Mouse (Mus musculus): ENCODE measurements around the gene Nacc1. TPM values are rescaled to one million over a fixed set of nuclear protein-coding genes. Genes with fewer than 3 reads are reported as not detected.
"Not testable (repeated sequence)": the region's sequence is repeated elsewhere in the genome, so short reads cannot be mapped to it uniquely, and the experiment has no call there.

Gene Nacc1
- total RNA-seq, 2 experiments from 2014 or later, result 44.9 to 45.6 TPM

GRCm38 (mm10) chr8:84700526-84700925, 12.9 kb upstream of the Nacc1 start:
- no peak for DNase-seq (ENCODE audit: low spot score in 2 of 2)

DNA sequence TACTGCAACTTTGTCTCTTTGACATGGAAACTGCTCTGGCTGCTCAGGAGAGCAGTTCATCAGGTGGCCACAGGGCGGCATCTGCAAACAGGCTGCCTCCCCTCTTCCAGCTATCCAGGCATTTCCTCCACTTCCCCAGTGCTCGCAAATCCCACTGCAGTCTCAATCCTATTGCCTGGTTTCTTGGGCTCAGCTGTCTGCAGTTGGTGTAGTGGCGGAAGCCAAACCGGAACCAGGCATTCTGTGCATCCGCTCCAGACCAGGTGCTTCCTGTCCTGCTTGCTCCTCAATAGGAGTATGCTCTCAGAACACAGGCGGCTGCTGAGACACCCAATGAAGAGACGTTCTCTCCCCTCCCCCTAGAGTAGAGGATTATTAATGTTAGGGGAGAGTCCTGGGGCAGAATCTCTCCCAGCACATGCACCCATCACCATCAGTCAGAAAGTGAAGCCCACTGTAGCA, 12.2 kb upstream of the Nacc1 start:
- DNase-seq (ENCODE audit: low spot score in 2 of 2), result peak in 1 of 2 experiments; percentile 71

GRCm38 (mm10) chr8:84698929-84699401, 11.3 kb upstream of the Nacc1 start:
- DNase-seq (ENCODE audit: low spot score in 2 of 2), result peak in 1 of 2 experiments; percentile 50

GRCm38 (mm10) chr8:84698288-84698687, 10.6 kb upstream of the Nacc1 start:
- DNase-seq (ENCODE audit: low spot score in 2 of 2), result no peak

DNA sequence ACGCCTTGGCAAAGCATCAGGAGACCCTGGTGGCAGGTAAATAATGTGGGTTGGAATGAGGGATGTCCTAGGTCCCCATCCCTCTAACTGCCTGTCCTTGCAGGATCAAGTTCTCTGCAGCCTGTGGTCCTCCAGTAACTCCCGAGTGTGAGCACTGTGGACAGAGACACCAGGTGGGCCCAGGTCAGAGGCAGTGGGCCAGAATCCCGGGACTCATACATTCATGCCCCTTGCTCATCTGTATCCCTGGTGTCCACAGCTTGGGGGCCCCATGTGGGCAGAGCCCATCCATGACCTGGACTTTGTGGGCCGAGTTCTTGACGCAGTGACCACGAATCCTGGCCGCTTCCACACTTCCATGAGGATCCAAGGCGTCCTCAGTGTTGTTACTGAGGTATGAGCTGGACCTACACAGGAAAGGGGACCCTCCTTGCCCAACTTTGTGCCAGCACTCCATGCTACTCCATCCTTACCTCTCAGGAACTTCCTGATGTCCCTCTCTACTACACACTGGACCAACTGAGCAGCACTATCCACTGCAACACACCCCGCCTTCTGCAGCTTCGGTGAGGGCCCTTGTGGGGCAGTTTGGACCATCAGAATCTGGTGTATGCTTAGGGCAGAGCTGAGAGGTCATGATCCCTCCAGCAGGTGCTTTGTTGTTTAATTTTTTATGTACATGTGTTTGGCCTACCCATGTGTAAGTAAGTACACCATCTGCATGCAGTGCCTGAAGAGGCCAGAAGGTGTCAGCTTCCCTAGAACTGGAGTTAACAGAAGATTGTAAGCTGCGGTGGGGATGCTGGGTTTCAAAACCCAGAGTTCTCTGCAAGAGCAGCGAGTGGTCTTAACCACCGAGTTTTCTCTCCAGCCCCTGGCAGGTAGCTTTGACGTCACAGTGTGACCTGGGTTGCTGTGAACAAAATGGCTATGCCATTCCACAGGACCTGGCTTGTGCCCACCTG, 9.8 kb upstream of the Nacc1 start:
- DNase-seq (ENCODE audit: low spot score in 2 of 2), result peak in 1 of 2 experiments; percentile 45

DNA sequence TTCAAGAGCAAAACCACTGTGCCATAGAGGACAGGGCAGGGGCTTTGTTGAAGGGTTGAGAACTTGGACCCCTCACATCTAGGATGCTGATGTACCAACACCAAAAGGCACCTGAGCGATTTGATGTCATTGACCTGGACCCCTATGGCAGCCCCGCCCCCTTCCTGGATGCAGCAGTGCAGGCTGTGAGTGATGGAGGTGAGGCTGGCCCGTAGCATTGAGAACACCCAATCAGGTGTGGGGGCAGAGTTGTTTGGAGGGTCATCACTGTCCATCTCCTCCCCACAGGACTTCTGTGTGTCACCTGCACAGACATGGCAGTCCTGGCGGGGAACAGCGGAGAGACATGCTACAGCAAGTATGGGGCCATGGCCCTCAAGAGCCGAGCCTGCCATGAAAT, 7.5 kb upstream of the Nacc1 start:
- DNase-seq (ENCODE audit: low spot score in 2 of 2), result no peak

- no peak for DNase-seq (ENCODE audit: low spot score in 2 of 2)
Measured at GRCm38 (mm10) chr8:84693332-84693731, 5.7 kb upstream of the Nacc1 start.

DNA sequence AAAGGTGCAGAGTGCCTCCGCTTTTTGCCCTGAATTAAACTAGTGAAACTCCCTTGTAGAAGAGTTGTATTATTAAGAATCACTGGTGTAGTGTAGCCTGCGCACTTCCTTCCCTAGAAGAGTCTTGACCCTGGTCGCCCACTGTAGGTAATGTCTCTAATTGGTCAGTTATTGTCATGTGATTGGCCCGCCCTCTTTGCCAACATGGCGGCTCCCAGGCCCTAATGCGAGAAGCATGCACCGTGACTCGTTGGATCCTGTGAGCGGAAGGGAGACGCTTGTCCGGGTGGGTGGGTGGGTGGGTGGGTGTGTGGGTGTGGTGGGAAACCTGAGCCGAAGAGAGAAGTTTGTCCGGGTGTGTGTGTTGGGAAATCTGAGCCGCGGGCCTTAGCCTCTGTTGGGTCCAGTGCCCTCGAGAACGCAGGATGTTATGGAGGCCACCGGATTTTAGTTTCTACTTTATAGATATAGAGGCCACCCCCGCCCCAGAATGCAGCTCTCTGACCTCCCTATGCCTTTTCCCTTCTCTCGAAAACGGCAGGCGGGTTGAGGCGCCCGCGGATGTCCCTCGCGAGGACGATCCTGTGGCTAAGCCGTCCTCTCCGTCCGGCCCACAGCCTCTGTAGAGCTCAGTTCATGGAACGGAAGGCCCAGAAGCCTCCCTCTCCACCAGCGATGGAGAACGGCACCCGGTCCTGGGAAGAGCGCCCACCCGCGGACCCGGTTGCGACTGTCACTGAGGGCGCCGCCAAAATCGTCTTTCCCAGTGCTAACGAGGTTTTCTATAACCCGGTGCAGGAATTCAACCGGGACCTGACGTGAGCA, 1.6 kb upstream of the Nacc1 start:
- peak in 1 of 2 experiments; percentile 88 for DNase-seq (ENCODE audit: low spot score in 2 of 2)

GRCm38 (mm10) chr8:84687003-84687704, 508 bp downstream of the Nacc1 start:
- DNase-seq (ENCODE audit: low spot score in 2 of 2), result no peak

GRCm38 (mm10) chr8:84686191-84687002, 1.3 kb downstream of the Nacc1 start, which contains the start of gene Trmt1:
Trmt1 (plus strand) TSS chr8:84686307.
- no peak for DNase-seq (ENCODE audit: low spot score in 2 of 2)

DNA sequence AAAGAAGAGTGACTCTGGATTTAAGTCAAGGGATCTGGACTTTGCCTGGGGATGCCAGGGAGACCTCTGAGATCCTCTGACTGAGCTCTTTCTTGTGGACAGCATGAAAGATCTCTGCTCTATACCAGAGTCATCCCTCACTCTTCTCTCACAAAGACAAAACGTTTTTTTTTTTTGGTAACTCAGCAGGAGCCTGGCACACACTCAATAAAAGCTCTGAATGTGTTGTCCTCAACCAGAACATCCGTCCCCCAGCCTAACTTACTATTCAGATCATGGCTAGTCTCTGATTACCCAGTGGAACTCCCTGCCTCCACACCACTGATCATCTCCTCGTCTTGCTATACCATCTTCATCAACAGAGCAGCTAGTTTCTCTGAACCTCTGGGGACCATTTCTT, 3.1 kb downstream of the Nacc1 start:
- no peak for DNase-seq (ENCODE audit: low spot score in 2 of 2)

DNA sequence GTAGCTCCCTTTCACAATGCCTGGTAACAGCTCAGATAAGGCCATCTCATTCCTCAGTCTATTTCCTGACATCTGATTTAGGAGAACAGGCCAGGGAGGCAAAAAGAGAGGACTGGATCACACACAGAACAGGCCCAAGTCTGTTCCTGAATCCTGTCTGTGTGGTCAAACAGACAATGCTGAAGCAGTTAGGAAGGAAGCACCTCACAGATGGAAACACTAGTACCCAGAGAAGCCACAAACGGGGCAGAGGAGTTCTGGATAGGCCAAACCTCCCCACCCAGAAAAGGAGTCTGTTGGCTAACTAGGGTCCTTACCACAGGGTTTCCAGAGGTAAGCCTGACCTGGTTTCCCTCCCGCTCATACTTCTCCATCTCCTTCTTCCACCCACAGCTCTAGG, 5.4 kb downstream of the Nacc1 start:
- no peak for DNase-seq (ENCODE audit: low spot score in 2 of 2)

DNA sequence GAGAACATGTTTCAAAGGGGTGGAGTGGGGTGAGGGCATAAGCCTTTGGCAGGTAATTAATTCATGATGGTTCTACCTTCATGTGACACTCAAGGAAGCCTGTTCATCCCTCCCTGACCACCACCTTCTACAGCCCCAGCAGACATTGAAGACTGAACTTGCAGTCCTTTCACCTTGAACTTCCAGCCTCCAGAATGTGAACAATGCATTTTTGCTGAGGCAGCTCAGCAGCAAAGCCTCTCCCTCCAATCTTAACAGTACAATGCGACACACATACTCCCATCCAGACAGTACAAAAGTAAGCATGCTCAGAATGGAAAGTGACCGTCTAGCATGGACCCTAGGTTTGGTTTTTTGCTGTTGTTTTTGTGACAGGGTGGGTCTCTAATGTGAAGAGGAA, 6.2 kb downstream of the Nacc1 start:
- no peak for DNase-seq (ENCODE audit: low spot score in 2 of 2)

- no peak for DNase-seq (ENCODE audit: low spot score in 2 of 2)
Measured at GRCm38 (mm10) chr8:84677305-84677704, 10.4 kb downstream of the Nacc1 start.

DNA sequence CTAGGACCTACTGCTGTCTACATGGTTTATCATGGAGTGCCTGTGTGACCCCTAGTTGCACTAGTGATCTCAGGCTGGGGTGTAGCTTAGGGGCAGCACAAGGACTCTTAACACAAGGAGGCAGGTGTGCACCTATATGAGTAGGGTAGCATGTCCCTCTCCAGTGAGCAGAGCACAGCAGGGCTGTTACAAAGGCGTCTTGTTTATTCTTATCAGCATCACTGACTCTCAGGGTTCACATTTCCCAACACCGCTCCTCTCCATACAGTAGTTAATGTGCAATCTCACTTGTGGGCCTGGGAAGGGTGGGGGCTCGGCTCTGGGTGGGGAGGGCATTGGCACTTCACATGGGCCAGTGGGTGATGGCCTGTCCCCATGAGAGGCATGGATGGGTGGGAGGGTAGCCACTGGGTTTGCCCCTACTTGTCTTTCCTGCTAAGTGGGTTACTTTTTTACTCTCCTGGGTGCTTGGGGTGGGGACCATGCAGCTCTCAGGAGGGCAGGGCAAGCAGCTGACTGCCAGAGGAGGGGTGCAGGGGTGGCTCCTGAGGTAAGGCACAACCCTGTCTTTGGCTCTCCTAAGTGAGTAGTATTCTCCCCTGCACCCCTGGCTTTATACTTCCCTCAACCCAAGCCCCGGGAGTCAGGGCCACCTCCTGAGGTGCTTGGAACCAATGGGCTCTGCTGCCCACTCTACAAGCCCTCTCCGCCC, 17.2 kb downstream of the Nacc1 start:
- not testable (repeated sequence) for DNase-seq (ENCODE audit: low spot score in 2 of 2)

DNA sequence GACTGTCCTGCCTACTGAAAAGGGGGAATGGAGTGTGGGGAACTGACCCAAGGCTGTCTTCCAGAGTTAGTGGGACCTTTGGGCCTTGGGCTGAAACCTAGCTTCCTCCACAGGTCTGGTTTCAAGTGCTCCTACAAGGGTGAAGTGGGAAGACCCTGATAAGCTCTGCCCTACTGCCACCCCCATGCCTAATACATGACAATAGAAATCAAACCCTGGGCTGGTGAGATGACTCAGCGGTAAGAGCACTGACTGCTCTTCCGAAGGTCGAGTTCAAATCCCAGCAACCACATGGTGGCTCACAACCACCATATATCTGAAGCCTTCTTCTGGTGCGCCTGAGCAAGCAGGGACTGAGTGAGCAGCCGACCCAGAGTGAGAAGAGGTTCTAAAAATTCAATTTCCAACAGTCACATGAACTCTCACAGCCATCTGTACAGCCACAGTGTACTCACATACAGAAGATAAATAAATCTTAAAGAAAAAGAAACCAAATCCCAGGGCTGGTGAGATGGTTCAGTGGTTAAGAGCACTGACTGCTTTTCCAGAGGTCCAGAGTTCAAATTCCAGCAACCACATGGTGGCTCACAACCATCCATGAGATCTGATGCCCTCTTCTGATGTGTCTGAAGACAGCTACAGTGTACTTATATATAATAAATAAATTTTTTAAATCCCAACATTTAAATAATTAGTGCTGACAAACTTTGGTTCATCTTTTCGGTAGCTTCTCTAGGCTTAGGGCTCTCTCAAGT, 18.8 kb downstream of the Nacc1 start:
- no peak for DNase-seq (ENCODE audit: low spot score in 2 of 2)

DNA sequence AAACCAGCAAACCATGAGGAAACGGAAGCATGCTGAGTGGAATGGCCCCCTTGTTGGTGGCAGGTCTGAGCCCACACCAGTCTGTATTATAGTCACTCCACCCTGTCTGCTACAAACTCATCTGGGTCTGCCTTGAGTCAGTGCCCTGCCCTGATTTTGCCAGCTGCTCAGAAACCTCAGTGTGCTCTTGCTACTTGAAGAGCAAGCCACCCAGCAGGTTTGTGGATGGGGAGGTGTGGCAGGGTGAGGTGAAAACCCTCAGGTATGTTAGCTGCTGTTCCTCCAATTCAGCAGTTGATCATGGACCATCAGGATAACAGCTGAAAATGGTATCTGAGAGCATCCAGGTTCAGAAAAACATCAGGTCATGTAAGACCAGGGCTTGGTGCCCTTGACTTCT, 19.6 kb downstream of the Nacc1 start:
- no peak for DNase-seq (ENCODE audit: low spot score in 2 of 2)

- no peak for DNase-seq (ENCODE audit: low spot score in 2 of 2)
Measured at GRCm38 (mm10) chr8:84665385-84665893, 22.2 kb downstream of the Nacc1 start.
